Mouse (Mus musculus) spleen, embryonic (tissue): Measurements from ENCODE around the gene Caskin1.

Experiments
- CTCF ChIA-PET: fragments of 350-600 bp; sonication (Branson Sonifier 250); formaldehyde crosslinking; loops from one replicate; lab custom pipeline; 2022; lab: Charles Lee

Gene Caskin1

GRCm38 (mm10) chr17:24490399-24490798 lies 2.0 kb downstream of the Caskin1 start:
- CTCF ChIA-PET, result no interaction called here

GRCm38 (mm10) chr17:24494627-24495335 lies 6.4 kb downstream of the Caskin1 start:
- CTCF ChIA-PET, result interaction anchor here (1.1 kb wide), 1 partner anchor 159 kb away, joined by 3 read pairs; no protein-coding TSS in a partner anchor

DNA sequence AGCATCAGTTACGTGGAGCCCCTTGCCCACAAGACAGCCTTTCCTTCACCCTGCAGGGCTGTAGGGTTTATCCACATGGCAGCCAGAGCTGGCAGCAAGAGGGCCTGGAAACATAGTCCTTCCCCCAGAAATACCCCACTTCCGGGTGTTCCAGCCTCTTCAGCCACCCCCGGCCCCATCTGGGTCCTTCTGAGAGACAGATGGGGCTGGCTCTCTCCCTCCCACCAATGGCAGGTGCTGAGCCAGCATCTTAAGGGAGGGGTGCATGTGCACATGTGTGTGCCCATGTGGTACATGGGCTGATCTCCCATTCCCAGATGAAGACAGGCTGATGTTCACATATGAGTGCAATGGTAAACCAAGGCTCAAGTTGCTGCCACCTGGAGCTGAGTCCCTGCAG lies 7.0 kb downstream of the Caskin1 start:
- CTCF ChIA-PET, result interaction anchor here (1.1 kb wide), 1 partner anchor 159 kb away, joined by 3 read pairs; no protein-coding TSS in a partner anchor

DNA sequence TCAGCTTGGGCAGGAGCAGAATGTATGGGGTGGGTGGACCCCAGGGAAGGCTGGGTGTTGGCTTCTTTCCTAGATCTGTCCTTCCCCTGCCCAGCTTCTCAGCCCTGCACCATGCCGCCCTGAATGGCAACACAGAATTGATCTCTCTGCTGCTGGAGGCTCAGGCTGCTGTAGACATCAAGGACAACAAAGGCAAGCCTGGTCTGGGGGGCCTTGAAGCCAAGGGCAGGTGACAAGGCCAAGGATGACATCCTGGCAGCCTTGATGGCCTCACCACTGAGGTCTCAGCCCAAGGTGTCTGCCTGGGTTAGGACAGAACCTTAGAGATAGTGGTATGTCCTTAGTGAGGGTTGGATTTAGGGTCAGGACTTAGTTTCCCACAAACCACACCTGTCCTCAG lies 7.6 kb downstream of the Caskin1 start:
- CTCF ChIA-PET, result no interaction called here

GRCm38 (mm10) chr17:24502208-24502607 lies 13.8 kb downstream of the Caskin1 start:
- CTCF ChIA-PET, result no interaction called here

- CTCF ChIA-PET, result no interaction called here
Measured at GRCm38 (mm10) chr17:24504085-24504484, 15.7 kb downstream of the Caskin1 start.

GRCm38 (mm10) chr17:24505286-24505955 lies 17.0 kb downstream of the Caskin1 start:
- CTCF ChIA-PET, result interaction anchor here (0.6 kb wide), 1 partner anchor 141 kb away, joined by 7 read pairs; no protein-coding TSS in a partner anchor

DNA sequence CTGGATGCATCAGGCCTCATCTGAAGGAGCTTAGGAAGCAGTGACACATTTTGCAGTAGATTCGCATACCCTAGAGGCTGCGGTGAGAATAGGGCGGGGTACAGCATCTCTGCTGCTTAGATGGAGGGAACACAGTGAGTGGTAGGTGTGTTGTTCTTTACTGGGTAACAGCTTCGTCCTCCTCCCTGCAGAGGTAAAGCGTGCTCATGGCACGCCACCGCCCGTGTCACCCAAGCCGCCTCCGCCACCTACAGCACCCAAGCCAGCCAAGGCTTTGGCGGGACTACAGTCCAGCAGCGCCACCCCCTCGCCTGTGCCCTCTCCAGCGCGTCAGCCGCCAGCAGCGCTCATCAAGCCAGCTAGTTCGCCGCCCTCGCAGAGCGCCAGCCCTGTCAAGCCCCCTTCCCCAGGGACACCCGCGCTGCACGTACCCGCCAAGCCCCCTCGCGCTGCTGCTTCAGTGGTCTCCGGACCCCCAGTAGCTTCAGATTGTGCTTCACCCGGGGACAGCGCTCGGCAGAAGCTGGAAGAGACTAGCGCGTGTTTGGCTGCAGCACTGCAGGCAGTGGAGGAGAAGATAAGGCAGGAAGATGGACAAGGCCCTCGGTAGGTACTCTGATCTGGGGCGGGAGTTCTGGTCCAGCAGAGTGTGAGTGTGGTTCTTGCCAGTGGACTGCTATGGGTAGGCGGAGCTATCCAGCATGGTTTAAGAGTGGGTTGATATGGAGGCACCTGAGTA lies 18.1 kb downstream of the Caskin1 start:
- CTCF ChIA-PET, result interaction anchor here (0.6 kb wide), 1 partner anchor 142 kb away, joined by 7 read pairs; no protein-coding TSS in a partner anchor

DNA sequence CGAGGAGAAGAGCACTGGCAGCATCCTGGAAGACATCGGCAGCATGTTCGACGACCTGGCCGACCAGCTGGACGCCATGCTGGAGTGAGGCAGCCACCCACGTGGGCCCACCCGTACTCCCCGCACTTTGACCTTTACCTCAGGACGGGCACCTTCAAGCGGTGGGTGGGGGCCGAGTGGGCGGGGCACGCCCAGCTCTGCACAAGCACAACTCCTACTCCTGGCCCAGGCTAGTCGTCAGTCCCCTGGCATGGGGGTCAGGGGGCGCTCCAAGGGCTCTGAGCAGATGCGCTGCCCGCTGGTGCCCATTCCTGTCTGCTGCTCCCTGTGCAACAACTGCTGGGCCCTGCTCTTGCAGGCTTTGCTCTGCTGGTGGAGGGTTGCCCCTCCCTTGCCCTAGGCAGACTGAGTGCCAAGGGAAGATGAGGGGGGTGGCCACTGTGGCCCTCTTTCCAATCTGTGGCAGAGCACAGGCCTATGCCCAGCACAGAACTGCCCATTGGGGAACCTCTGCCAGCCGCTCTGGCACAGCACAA lies 18.8 kb downstream of the Caskin1 start:
- CTCF ChIA-PET, result no interaction called here

GRCm38 (mm10) chr17:24507806-24508460 lies 19.5 kb downstream of the Caskin1 start:
- CTCF ChIA-PET, result no interaction called here

- CTCF ChIA-PET, result no interaction called here
Measured at GRCm38 (mm10) chr17:24513609-24514008, 25.2 kb downstream of the Caskin1 start.

GRCm38 (mm10) chr17:24514270-24515257 lies 26.2 kb downstream of the Caskin1 start:
- CTCF ChIA-PET, result no interaction called here

GRCm38 (mm10) chr17:24520450-24520849 lies 32.0 kb downstream of the Caskin1 start:
- CTCF ChIA-PET, result no interaction called here

DNA sequence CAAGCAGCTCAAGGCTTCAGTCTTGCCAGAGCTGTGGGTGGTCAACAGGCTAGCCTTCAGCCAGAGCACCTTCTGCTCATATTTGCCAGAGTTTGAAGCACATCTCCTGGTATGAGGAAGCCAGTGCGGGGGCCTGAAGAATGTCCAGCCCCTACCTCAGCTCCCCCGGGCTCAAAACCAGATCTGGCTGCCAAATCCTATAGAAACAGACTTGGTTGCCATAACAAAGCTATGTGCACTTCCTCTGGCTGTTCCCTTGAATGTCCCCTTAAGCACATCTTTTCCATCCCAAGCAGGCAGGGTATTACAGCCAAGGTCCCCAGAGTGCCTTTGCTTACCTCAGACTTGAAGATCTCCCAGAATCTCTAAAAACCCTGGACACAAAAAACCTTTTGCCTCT lies 36.3 kb downstream of the Caskin1 start:
- CTCF ChIA-PET, result interaction anchor here (0.5 kb wide), 1 partner anchor 183 kb away, joined by 5 read pairs; no protein-coding TSS in a partner anchor

DNA sequence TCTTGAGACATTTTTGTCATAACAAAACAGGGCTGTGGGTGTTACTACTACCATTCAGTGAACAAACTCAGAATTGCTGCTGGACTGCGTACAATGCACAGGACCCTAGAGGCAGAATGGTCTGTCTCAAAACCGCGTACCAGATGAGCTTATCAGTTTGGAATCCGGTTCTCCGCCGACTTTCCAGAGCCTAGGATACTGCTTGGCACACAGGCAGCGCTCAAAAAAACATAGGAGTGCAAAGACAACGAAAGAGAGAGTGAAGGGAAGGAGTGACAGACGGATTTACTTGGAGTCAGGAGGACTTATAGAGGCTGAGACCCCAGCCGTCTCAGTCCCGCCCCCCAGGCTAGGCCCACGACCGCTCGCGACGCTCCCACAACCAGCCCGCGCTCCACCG lies 38.9 kb downstream of the Caskin1 start:
- CTCF ChIA-PET, result no interaction called here

DNA sequence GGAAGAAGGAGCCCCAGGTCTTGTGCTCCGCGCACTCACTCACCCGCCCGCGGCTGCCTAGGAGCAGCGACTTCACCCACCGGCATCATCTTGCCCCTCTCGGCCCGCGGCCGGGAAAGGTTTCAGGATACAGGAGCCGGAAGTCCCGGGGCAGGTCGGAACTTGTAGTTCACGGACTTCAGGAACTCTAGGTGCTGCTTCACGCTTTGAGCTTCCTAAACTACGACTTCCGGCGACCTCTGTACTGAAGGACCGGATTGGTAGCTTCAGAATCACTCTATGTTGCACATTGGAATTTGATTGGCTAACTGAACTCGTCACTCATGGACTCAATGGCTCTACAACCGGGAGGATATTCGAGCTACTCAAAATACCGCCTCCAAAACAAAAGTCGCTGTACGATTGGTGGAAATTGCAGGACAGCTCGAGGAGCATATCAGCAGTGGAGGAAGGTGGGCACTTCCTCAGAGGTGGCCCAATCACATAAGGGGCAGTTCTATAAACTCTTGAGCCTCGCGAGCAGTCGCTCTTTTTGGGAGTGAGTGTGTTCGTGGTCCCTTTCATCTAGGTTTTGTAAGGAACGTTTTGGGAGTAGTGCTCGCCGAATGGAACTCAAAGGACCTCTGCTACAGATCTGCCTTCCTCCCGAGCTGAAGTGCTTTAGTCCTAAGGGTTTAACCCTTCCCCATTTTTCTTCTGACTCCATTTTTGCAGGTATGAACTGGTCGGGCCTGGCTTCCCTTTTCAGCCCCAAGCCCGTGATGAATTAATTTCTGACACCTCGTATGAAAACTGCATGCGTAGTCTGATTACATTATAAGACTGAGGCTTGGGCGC lies 39.5 kb downstream of the Caskin1 start, which contains the start of gene Traf7:
Traf7 (minus strand) TSS at position 216 of the 837 bp plus-strand sequence.
- CTCF ChIA-PET, result no interaction called here

DNA sequence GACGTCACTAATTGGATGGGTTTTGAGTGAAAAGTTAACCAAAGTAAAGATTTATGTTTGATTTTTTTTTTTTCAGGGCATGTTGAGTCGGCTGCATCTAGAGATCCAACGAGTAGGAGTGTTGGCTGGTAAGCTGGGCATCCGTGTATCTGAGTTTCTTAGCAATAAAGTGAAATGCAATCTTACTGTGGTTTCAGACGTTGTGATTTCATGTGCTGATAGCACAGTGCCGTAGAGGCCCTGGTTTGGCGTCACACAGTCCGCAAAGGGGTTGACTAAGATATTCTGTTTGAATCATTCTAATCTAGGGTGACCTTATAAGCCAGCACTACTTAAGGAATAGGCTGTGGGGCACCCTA lies 40.1 kb downstream of the Caskin1 start:
- CTCF ChIA-PET, result no interaction called here

DNA sequence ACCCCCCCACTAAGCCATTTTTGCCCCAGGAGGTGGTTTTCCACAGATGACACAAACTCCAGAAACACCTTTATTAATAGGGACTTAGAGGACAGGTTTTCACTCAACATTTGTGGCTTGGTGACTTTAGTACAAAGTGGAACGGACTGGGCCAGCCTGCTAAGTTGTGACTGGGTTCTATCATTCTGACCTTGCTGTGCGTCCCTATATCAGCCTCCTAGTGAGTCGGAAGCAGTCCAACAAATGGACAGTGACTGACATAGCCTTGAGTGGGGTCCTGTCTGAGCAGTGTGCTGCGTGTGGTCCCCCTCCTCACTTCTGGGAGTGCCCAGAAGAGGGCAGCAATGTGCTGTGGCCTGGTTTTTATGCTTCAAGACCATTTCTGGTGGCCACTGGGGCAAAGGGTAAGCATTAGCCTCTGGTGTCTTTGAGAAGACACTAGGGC lies 40.6 kb downstream of the Caskin1 start:
- CTCF ChIA-PET, result no interaction called here

DNA sequence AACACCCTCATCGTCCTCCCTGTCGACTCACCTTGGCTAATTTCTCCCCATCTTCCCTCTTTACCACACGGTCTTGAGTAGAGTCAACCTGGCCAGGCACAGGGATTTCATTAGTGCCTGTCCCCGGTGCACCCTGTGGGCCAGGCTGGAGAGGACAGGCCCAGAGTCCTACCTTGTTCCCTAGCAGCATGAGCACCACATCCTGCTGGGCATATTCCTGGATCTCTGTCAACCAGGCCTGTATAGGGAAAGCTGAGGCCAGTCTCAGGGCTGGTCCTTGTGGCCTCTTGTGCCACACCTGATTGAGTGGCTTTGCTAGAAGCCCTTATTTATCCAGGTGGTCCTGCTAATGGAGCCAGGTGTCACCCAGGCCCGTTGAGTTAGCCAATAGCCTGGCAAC lies 41.5 kb downstream of the Caskin1 start:
- CTCF ChIA-PET, result no interaction called here
